Mouse (Mus musculus) ES-E14 (cell line): ENCODE results near the gene Epb41l2. TPM values are rescaled to one million over a fixed set of nuclear protein-coding genes. Genes with fewer than 3 reads are reported as not detected.

ENCODE experiments used
- DNase-seq: peaks from one replicate; pipeline ENCODE4 v3.0.0-alpha.2; 2013; ENCODE audit warnings: low read depth, low spot score
- H3K27ac ChIP-seq: 2 replicates; pipeline ENCODE4 v1.5.1; 2012; ENCODE audit warnings: low read depth, mild to moderate bottlenecking, low read length, moderate library complexity, mixed read lengths; ENCODE audit not compliant: poor library complexity, insufficient read depth, severe bottlenecking
- H3K36me3 ChIP-seq: 2 replicates; pipeline ENCODE4 v1.6.1; 2012; ENCODE audit warnings: mild to moderate bottlenecking, low read length, moderate library complexity, mixed read lengths; ENCODE audit not compliant: control insufficient read depth, poor library complexity, insufficient read depth, severe bottlenecking
- H3K4me1 ChIP-seq, 2 experiments: fragments of 150-350 bp in 1 of 2; sonication (generic) in 1 of 2; 2 replicates each; pipeline ENCODE4 v1.6.1; 2012; ENCODE audit warnings: low read length in 2 of 2, mild to moderate bottlenecking in 1 of 2, mixed read lengths in 1 of 2; ENCODE audit not compliant: control insufficient read depth in 2 of 2, insufficient read depth in 2 of 2, poor library complexity in 1 of 2
- H3K4me3 ChIP-seq, 2 experiments: fragments of 150-350 bp in 1 of 2; sonication (generic) in 1 of 2; 2 replicates each; pipeline ENCODE4 v1.5.1; 2012; ENCODE audit warnings: low read length in 2 of 2, low read depth in 1 of 2, mild to moderate bottlenecking in 1 of 2, mixed read lengths in 1 of 2; ENCODE audit not compliant: insufficient read depth in 1 of 2, poor library complexity in 1 of 2, severe bottlenecking in 1 of 2
- H3K9ac ChIP-seq: 2 replicates; pipeline ENCODE4 v1.6.1; 2012; ENCODE audit warnings: low read depth, mild to moderate bottlenecking, low read length, mixed read lengths; ENCODE audit not compliant: poor library complexity, insufficient read depth, severe bottlenecking
- H3K9me3 ChIP-seq: fragments of 150-350 bp; sonication (generic); 2 replicates; pipeline ENCODE4 v1.6.1; 2012; ENCODE audit warnings: low read depth, mild to moderate bottlenecking, low read length; ENCODE audit not compliant: control insufficient read depth, insufficient read depth
- CHD2 ChIP-seq: IDR thresholded peaks from 2 replicates; pipeline ENCODE4 v1.6.1; 2014; ENCODE audit warnings: mild to moderate bottlenecking, low read depth, low read length, inconsistent platforms
- HCFC1 ChIP-seq: IDR thresholded peaks from 2 replicates; pipeline ENCODE4 v1.6.1; 2012; ENCODE audit warnings: low read length, inconsistent platforms, borderline replicate concordance; ENCODE audit not compliant: insufficient read depth
- MAFK ChIP-seq: IDR thresholded peaks from 2 replicates; pipeline ENCODE4 v1.6.1; 2014; ENCODE audit warnings: mild to moderate bottlenecking, low read depth, low read length, inconsistent platforms; ENCODE audit not compliant: insufficient read depth
- ZC3H11A ChIP-seq: IDR thresholded peaks from 2 replicates; pipeline ENCODE4 v1.6.1; 2012; ENCODE audit warnings: low read depth, mild to moderate bottlenecking, inconsistent platforms, low read length, borderline replicate concordance
- ZNF384 ChIP-seq: IDR thresholded peaks from 2 replicates; pipeline ENCODE4 v1.6.1; 2012; ENCODE audit warnings: low read depth, low read length, inconsistent platforms
- in situ Hi-C, 2 experiments: fragments of 600-800 bp; cut with MboI; formaldehyde crosslinking; loops; one replicate each; pipeline ENCODE4 v1.15.1; 2025; ENCODE audit warnings: low sequenced_read_pairs in 2 of 2, inconsistent platforms in 1 of 2; ENCODE audit not compliant: unreplicated experiment in 2 of 2
- total RNA-seq: library from RNA; depleted of rRNA; stranded (reverse); fragments of 300-350 nt; gene quantifications from 2 replicates; pipeline ENCODE4 v1.2.3, GENCODE M21; 2012

The Epb41l2 gene
- total RNA-seq, 1 experiment = 72.5 TPM

GRCm38 (mm10) chr10:25436703-25437401 lies 77.3 kb downstream of the Epb41l2 start:
- peaks cover 10 to 13% of the 10 kb centered on the region in 2 experiments; a peak in 3 of 4 replicates for H3K4me1 ChIP-seq
- H3K36me3 ChIP-seq = no peaks in the 10 kb centered on the region; the same call in 1 of the 2 replicates
- H3K4me3 ChIP-seq = no peak overlapping the region
- in situ Hi-C loops = no loop called here
- no peak overlapping the region for H3K27ac ChIP-seq
- H3K9me3 ChIP-seq = no peaks in the 10 kb centered on the region
- DNase-seq = no peak
- H3K9ac ChIP-seq = no peak overlapping the region
- TF ChIP-seq CHD2 (no peak), ZC3H11A (no peak), MAFK (no peak), HCFC1 (no peak), ZNF384 (no peak)

GRCm38 (mm10) chr10:25437586-25438298 lies 78.1 kb downstream of the Epb41l2 start:
- Histone ChIP-seq H3K27ac (no peak overlapping the region), H3K4me1 (peaks cover 10 to 11% of the 10 kb centered on the region in 2 experiments; a peak in 3 of 4 replicates), H3K36me3 (no peaks in the 10 kb centered on the region; the same call in 1 of the 2 replicates), H3K9ac (no peak overlapping the region), H3K9me3 (no peaks in the 10 kb centered on the region), H3K4me3 (no peak overlapping the region)
- no peak for DNase-seq
- TF ChIP-seq HCFC1 (no peak), CHD2 (no peak), MAFK (no peak), ZC3H11A (no peak), ZNF384 (no peak)
- in situ Hi-C loops = no loop called here

GRCm38 (mm10) chr10:25438299-25438680 lies 78.7 kb downstream of the Epb41l2 start:
- Histone ChIP-seq H3K4me3 (no peak overlapping the region), H3K9me3 (no peaks in the 10 kb centered on the region), H3K27ac (no peak overlapping the region), H3K36me3 (no peaks in the 10 kb centered on the region; the same call in 1 of the 2 replicates), H3K9ac (no peak overlapping the region), H3K4me1 (peaks cover 5 to 8% of the 10 kb centered on the region in 2 experiments; a peak in 3 of 4 replicates)
- TF ChIP-seq ZC3H11A (no peak), MAFK (no peak)
- in situ Hi-C loops = no loop called here
- DNase-seq = no peak

- H3K9ac ChIP-seq = no peak overlapping the region
- H3K4me1 ChIP-seq = peaks cover 5 to 8% of the 10 kb centered on the region in 2 experiments; a peak in 1 of 4 replicates
- H3K36me3 ChIP-seq = peaks cover 6% of the 10 kb centered on the region
- TF ChIP-seq HCFC1 (no peak), CHD2 (no peak), ZC3H11A (no peak), MAFK (no peak), ZNF384 (no peak)
- in situ Hi-C loops = no loop called here
- no peaks in the 10 kb centered on the region for H3K9me3 ChIP-seq
- no peak overlapping the region for H3K4me3 ChIP-seq
- no peak overlapping the region for H3K27ac ChIP-seq
- DNase-seq = no peak
Observed at GRCm38 (mm10) chr10:25439163-25439562, 79.6 kb downstream of the Epb41l2 start.

GRCm38 (mm10) chr10:25439856-25440255 lies 80.3 kb downstream of the Epb41l2 start:
- H3K27ac ChIP-seq = no peak overlapping the region
- in situ Hi-C loops = no loop called here
- no peak overlapping the region for H3K4me3 ChIP-seq
- H3K4me1 ChIP-seq = peaks cover 3 to 8% of the 10 kb centered on the region in 2 experiments; a peak in 1 of 4 replicates
- TF ChIP-seq HCFC1 = no peak
- TF ChIP-seq MAFK = no peak
- no peak for TF ChIP-seq ZC3H11A
- no peak for TF ChIP-seq CHD2
- no peak for TF ChIP-seq ZNF384
- H3K9ac ChIP-seq = no peak overlapping the region
- peaks cover 9% of the 10 kb centered on the region for H3K36me3 ChIP-seq
- DNase-seq = no peak
- no peaks in the 10 kb centered on the region for H3K9me3 ChIP-seq
